Mouse (Mus musculus) forebrain, embryonic 16.5 days (tissue): ENCODE measurements around the gene Crcp. TPM values are rescaled to one million over a fixed set of nuclear protein-coding genes. Genes with fewer than 3 reads are reported as not detected.
A peak's percentile ranks its signal among the peaks of the same experiment; 100 is the strongest.

Source experiments
- ATAC-seq: fragments of 200-750 bp; cut with Nextera tagmentation; 2 replicates; pipeline ENCODE4 v1.8.0; 2017; ENCODE audit warnings: mild to moderate bottlenecking, moderate library complexity
- H3K27ac ChIP-seq: fragments of 300-500 bp; sonication (generic); 2 replicates; pipeline ENCODE4 v1.5.1; 2014; ENCODE audit warnings: low read length, control low read depth
- H3K27me3 ChIP-seq: fragments of 300-500 bp; sonication (generic); replicated peaks from 2 replicates; pipeline ENCODE4 v1.6.1; 2014; ENCODE audit warnings: low read length; ENCODE audit not compliant: control insufficient read depth, insufficient read depth
- H3K36me3 ChIP-seq: fragments of 300-500 bp; sonication (generic); 2 replicates; pipeline ENCODE4 v1.6.1; 2014; ENCODE audit not compliant: control insufficient read depth, insufficient read depth
- H3K4me1 ChIP-seq: fragments of 300-500 bp; sonication (generic); replicated peaks from 2 replicates; pipeline ENCODE4 v1.6.1; 2014; ENCODE audit warnings: low read length; ENCODE audit not compliant: control insufficient read depth, insufficient read depth
- H3K4me2 ChIP-seq: fragments of 300-500 bp; sonication (generic); 2 replicates; pipeline ENCODE4 v1.6.1; 2014; ENCODE audit warnings: mild to moderate bottlenecking, low read length, control low read depth
- H3K4me3 ChIP-seq: fragments of 300-500 bp; sonication (generic); replicated peaks from 2 replicates; pipeline ENCODE4 v1.5.1; 2014; ENCODE audit warnings: mild to moderate bottlenecking, low read length, control low read depth
- H3K9ac ChIP-seq: fragments of 300-500 bp; sonication (generic); replicated peaks from 2 replicates; pipeline ENCODE4 v1.6.1; 2014; ENCODE audit warnings: low read depth, low read length, control low read depth
- H3K9me3 ChIP-seq: fragments of 300-500 bp; sonication (generic); 2 replicates; pipeline ENCODE4 v1.6.1; 2016; ENCODE audit warnings: low read length; ENCODE audit not compliant: control insufficient read depth
- WGBS: fragments of 180-500 bp; shearing (Covaris S2); extraction: QIAGEN DNeasy Blood & Tissue Kit; methylation state at CpG from one replicate; pipeline ENCODE4 v1.1.7; 2014; 5-methylcytosine and 5-hydroxymethylcytosine counted together
- polyA plus RNA-seq: library from polyadenylated mRNA; unstranded; fragments of >200 nt; fragmentation: Nextera tagmentation; extraction: Ambion mirVana; gene quantifications from 2 replicates; pipeline ENCODE4 v1.2.1, GENCODE M21; 2015

Gene Crcp
- polyA plus RNA-seq, 1 experiment from 2014 or later: 81.4 TPM

DNA sequence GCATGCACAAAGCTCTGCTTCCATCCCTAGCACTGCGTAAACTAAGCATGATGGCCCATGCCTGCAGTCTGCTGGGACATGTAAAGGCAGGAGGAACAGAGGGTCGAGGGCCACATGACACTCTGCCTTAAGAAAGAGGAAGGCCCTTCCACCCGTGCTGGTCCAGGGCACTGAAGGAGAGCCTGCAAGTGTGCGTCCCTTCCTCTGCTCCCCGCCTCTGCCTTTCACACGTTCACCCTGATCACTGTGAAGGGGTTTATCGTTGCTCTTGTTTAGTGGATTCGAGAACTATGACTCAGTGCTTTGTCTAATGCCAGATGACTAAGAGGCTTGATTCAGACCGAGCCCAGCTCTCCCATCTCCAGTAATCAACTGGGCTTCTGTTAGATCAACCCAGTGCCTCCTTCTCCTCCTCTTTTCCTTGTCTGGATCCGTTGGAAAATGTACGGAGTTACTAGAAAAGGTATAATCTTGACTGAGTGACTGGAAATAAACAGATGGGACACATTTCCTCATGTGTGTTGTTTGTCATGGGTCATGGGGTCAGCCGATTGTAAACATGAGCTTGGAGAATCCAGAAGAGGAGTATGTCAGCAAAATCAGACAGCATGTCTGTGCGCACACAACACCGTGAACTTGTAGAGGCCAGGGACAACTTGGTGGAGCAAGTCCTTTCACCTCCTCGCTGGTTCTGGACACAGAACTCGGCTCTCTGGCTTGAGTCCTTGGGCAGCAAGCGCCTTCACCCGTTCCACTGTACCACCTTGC lies 60.7 kb downstream of the Crcp start:
- H3K4me1 ChIP-seq: no peaks in the 10 kb centered on the region
- no peaks in the 10 kb centered on the region for H3K9me3 ChIP-seq
- 91% methylated on average over 18 of the region's 18 CpGs for WGBS
- no peak overlapping the region for H3K9ac ChIP-seq
- H3K27ac ChIP-seq: no peak overlapping the region
- no peak overlapping the region for H3K4me3 ChIP-seq
- no peak for ATAC-seq
- H3K36me3 ChIP-seq: 0 out of 2 replicates have a peak, but pooled peaks cover 2% of the 10 kb centered on the region
- H3K4me2 ChIP-seq: no peak overlapping the region
- H3K27me3 ChIP-seq: no peaks in the 10 kb centered on the region

DNA sequence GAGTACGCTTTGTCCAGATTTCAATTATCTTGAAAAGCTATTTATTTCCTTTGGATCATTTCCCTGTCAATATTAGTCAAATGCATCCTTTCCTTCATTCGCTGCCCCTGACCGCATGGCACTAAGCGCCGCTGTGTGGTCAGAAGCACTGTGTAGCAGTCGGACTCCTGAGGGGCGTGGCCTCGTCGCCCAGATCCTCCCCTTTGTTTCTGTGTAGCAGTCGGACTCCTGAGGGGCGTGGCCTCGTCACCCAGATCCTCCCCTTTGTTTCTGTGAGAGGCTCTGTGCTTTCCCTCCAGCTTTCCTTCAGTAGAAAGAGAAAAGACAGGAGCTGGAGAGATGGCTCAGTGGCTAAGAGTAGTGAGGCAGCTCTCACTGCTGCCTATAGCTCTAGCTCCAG lies 67.7 kb downstream of the Crcp start:
- H3K4me1 ChIP-seq: no peaks in the 10 kb centered on the region
- peak; percentile 50; the same call in 1 of the 2 replicates for ATAC-seq
- 35% methylated on average over 12 of the region's 12 CpGs for WGBS
- no peak overlapping the region for H3K9ac ChIP-seq
- 0 out of 2 replicates have a peak, but pooled peaks cover 4% of the 10 kb centered on the region for H3K36me3 ChIP-seq
- H3K27ac ChIP-seq: no peak overlapping the region
- no peaks in the 10 kb centered on the region for H3K9me3 ChIP-seq
- no peaks in the 10 kb centered on the region for H3K27me3 ChIP-seq
- no peak overlapping the region for H3K4me2 ChIP-seq
- H3K4me3 ChIP-seq: no peak overlapping the region

DNA sequence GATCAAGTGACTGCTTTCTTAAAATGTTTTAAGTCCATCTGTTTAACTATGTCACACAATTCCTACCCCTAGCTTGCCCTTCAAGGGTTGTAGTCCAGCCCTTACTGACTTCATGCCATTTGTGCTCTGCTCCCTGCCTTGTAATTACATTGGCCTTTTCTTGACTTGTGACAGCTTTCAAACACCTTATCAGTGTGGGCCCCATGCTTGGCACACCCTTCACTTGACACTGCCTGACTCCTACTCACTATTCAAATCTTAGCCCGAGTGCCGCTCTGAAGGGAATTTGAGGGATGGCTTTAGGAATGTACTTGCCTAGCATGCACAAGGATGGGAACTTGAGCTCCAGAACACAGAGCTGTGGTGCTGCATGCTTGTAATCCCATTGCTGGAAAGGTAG lies 68.7 kb downstream of the Crcp start:
- Histone ChIP-seq H3K9ac (no peak overlapping the region), H3K4me1 (no peaks in the 10 kb centered on the region), H3K4me2 (no peak overlapping the region), H3K36me3 (peaks cover 6% of the 10 kb centered on the region; the same call in 1 of the 2 replicates), H3K27me3 (no peaks in the 10 kb centered on the region), H3K9me3 (no peaks in the 10 kb centered on the region), H3K27ac (no peak overlapping the region), H3K4me3 (no peak overlapping the region)
- no peak for ATAC-seq
- 87% methylated on average over 2 of the region's 2 CpGs for whole genome bisulfite sequencing

DNA sequence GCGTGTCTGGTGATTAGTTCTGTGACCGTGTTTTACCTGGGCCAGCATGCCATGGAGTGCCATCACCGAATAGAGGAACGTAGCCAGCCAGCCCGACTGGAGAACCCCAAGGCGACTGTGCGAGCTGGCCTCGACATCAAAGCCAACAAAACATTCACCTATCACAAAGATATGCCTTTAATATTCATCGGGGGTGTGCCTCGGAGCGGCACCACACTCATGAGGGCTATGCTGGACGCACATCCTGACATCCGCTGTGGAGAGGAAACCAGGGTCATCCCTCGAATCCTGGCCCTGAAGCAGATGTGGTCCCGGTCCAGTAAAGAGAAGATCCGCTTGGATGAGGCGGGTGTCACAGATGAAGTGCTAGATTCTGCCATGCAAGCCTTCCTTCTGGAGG lies 72.6 kb downstream of the Crcp start:
- 94% methylated on average over 17 of the region's 17 CpGs for WGBS
- Histone ChIP-seq H3K9me3 (no peaks in the 10 kb centered on the region), H3K9ac (no peak overlapping the region), H3K4me2 (no peak overlapping the region), H3K4me3 (no peak overlapping the region), H3K27me3 (no peaks in the 10 kb centered on the region), H3K27ac (no peak overlapping the region), H3K36me3 (peaks cover 6% of the 10 kb centered on the region; the same call in 1 of the 2 replicates), H3K4me1 (no peaks in the 10 kb centered on the region)
- no peak for ATAC-seq

DNA sequence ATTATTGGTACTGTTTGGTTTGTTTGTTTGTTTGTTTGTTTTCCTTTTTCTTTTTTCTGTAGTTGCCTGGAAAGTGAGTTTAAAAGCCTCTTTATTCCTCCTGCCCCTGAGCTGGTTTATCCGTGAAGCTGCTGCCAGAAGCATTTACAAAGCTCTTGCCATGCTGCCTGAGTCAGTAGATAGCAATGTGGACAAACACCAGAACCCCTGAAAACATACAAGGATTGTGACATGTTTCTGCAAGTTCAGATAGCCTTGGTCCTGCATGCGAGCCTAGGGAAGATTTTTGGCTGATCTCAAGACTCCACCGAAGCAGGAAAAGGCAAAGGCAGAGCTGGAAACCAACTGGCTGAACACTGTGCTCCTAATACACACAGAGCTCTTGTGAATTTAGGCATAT lies 80.3 kb downstream of the Crcp start:
- H3K27ac ChIP-seq: no peak overlapping the region
- ATAC-seq: no peak
- no peak overlapping the region for H3K9ac ChIP-seq
- 86% methylated on average over 3 of the region's 3 CpGs for WGBS
- H3K4me2 ChIP-seq: no peak overlapping the region
- H3K36me3 ChIP-seq: no peaks in the 10 kb centered on the region
- H3K9me3 ChIP-seq: no peaks in the 10 kb centered on the region
- H3K4me1 ChIP-seq: peaks cover 3% of the 10 kb centered on the region; the same call in 1 of the 2 replicates
- H3K27me3 ChIP-seq: no peaks in the 10 kb centered on the region
- no peak overlapping the region for H3K4me3 ChIP-seq

Other genes with a start within 250 kb of the Crcp start
- gene Psph, start 241.8 kb upstream of the Crcp start, polyA plus RNA-seq: 42.3 and 42.9 TPM in 2 replicates
- 25.8 and 29.5 TPM in 2 replicates for gene Sumf2, start 182.3 kb upstream of the Crcp start, polyA plus RNA-seq
- 801 and 835 TPM in 2 replicates for gene Chchd2, start 141.8 kb upstream of the Crcp start, polyA plus RNA-seq
- gene Zbed5, start 133.6 kb upstream of the Crcp start, polyA plus RNA-seq: 19.9 and 21.4 TPM in 2 replicates
- 0.43 and 0.62 TPM in 2 replicates for gene Phkg1, start 130.7 kb upstream of the Crcp start, polyA plus RNA-seq
- 4.1 and 5.1 TPM in 2 replicates for gene Nupr1l, start 120.8 kb upstream of the Crcp start, polyA plus RNA-seq
- 28.7 and 34.2 TPM in 2 replicates for gene Vkorc1l1, start 87.3 kb upstream of the Crcp start, polyA plus RNA-seq
- 14.4 and 17.4 TPM in 2 replicates for gene Gusb, start 26.2 kb upstream of the Crcp start, polyA plus RNA-seq
- 26.5 and 32.5 TPM in 2 replicates for gene Asl, start within 50 bp of the Crcp start, polyA plus RNA-seq
- gene Tpst1, start 44.0 kb downstream of the Crcp start, polyA plus RNA-seq: 59.5 and 66.1 TPM in 2 replicates
- 14.3 and 14.9 TPM in 2 replicates for gene Kctd7, start 115.6 kb downstream of the Crcp start, polyA plus RNA-seq
- gene Rabgef1, start 142.5 kb downstream of the Crcp start, polyA plus RNA-seq: 44.7 and 47.0 TPM in 2 replicates
- gene Tmem248, start 187.8 kb downstream of the Crcp start, polyA plus RNA-seq: 22.3 and 23.0 TPM in 2 replicates
- gene Sbds, start 226.2 kb downstream of the Crcp start, polyA plus RNA-seq: 60.3 TPM in 2 replicates
- 25.4 and 29.6 TPM in 2 replicates for gene Tyw1, start 226.3 kb downstream of the Crcp start, polyA plus RNA-seq